Mouse (Mus musculus) hindbrain, embryonic 13.5 days (tissue): ENCODE data around the gene Ctsf. TPM values are rescaled to one million over a fixed set of nuclear protein-coding genes. Genes with fewer than 3 reads are reported as not detected.

ENCODE experiments used
- ATAC-seq: fragments of 200-750 bp; cut with Nextera tagmentation; 2 replicates; pipeline ENCODE4 v1.8.0; 2017; ENCODE audit warnings: moderate TSS enrichment; ENCODE audit not compliant: low FRiP score
- H3K27ac ChIP-seq: fragments of 300-500 bp; sonication (generic); 2 replicates; pipeline ENCODE4 v1.5.1; 2015; ENCODE audit warnings: inconsistent platforms, mild to moderate bottlenecking, moderate library complexity
- H3K27me3 ChIP-seq: fragments of 300-500 bp; sonication (generic); 2 replicates; pipeline ENCODE4 v1.6.1; 2015; ENCODE audit warnings: mild to moderate bottlenecking, inconsistent platforms
- H3K36me3 ChIP-seq: fragments of 300-500 bp; sonication (generic); 2 replicates; pipeline ENCODE4 v1.6.1; 2015; ENCODE audit warnings: mild to moderate bottlenecking, inconsistent platforms
- H3K4me1 ChIP-seq: fragments of 300-500 bp; sonication (generic); replicated peaks from 2 replicates; pipeline ENCODE4 v1.6.1; 2015; ENCODE audit warnings: inconsistent platforms
- H3K4me2 ChIP-seq: fragments of 300-500 bp; sonication (generic); 2 replicates; pipeline ENCODE4 v1.6.1; 2015; ENCODE audit warnings: inconsistent platforms, mild to moderate bottlenecking, moderate library complexity
- H3K4me3 ChIP-seq: fragments of 300-500 bp; sonication (generic); 2 replicates; pipeline ENCODE4 v1.5.1; 2015; ENCODE audit warnings: mild to moderate bottlenecking, inconsistent platforms
- H3K9ac ChIP-seq: fragments of 300-500 bp; sonication (generic); 2 replicates; pipeline ENCODE4 v1.6.1; 2015; ENCODE audit warnings: mild to moderate bottlenecking, inconsistent platforms
- H3K9me3 ChIP-seq: fragments of 300-500 bp; sonication (generic); 2 replicates; pipeline ENCODE4 v1.6.1; 2016; ENCODE audit warnings: inconsistent platforms
- WGBS: fragments of 180-500 bp; shearing (Covaris S2); methylation state at CpG from one replicate; pipeline ENCODE4 v1.1.7; 2015; 5-methylcytosine and 5-hydroxymethylcytosine counted together
- polyA plus RNA-seq: library from polyadenylated mRNA; unstranded; fragments of >200 nt; fragmentation: Nextera tagmentation; extraction: Ambion mirVana; gene quantifications from 2 replicates; pipeline ENCODE4 v1.2.1, GENCODE M21; 2015

Gene Ctsf
- polyA plus RNA-seq, 1 experiment from 2014 or later, result 67.3 TPM

- Histone ChIP-seq H3K4me3 (no peak overlapping the region), H3K27ac (no peak overlapping the region), H3K27me3 (no peaks in the 10 kb centered on the region), H3K9ac (peak overlapping the region; percentile 35; the same call in 1 of the 2 replicates), H3K4me1 (no peaks in the 10 kb centered on the region), H3K9me3 (no peaks in the 10 kb centered on the region), H3K4me2 (no peak overlapping the region), H3K36me3 (peaks cover 67% of the 10 kb centered on the region)
- no peak for ATAC-seq
- 54% methylated on average over 21 of the region's 21 CpGs for WGBS
Observed at GRCm38 (mm10) chr19:4896780-4897520, 42.0 kb downstream of the Ctsf start.

- WGBS, result 81% methylated on average over 9 of the region's 9 CpGs
Observed at GRCm38 (mm10) chr19:4898972-4899371, 44.0 kb downstream of the Ctsf start.

GRCm38 (mm10) chr19:4899888-4900287 lies 45.0 kb downstream of the Ctsf start:
- Histone ChIP-seq H3K27me3 (no peaks in the 10 kb centered on the region), H3K4me3 (no peak overlapping the region), H3K4me1 (peaks cover under 1% of the 10 kb centered on the region; the same call in 1 of the 2 replicates), H3K4me2 (no peak overlapping the region), H3K27ac (no peak overlapping the region), H3K9me3 (no peaks in the 10 kb centered on the region), H3K9ac (no peak overlapping the region), H3K36me3 (peaks cover 60% of the 10 kb centered on the region)
- whole genome bisulfite sequencing, result 76% methylated on average over 3 of the region's 3 CpGs
- no peak for ATAC-seq

More at GRCm38 (mm10) chr19:4898972-4899371, 44.0 kb downstream of the Ctsf start:
- Histone ChIP-seq H3K27me3 (no peaks in the 10 kb centered on the region), H3K4me3 (no peak overlapping the region), H3K4me1 (no peaks in the 10 kb centered on the region), H3K9ac (no peak overlapping the region; the same call in 1 of the 2 replicates), H3K4me2 (no peak overlapping the region), H3K27ac (no peak overlapping the region), H3K9me3 (no peaks in the 10 kb centered on the region), H3K36me3 (peaks cover 66% of the 10 kb centered on the region)
- ATAC-seq, result no peak

DNA sequence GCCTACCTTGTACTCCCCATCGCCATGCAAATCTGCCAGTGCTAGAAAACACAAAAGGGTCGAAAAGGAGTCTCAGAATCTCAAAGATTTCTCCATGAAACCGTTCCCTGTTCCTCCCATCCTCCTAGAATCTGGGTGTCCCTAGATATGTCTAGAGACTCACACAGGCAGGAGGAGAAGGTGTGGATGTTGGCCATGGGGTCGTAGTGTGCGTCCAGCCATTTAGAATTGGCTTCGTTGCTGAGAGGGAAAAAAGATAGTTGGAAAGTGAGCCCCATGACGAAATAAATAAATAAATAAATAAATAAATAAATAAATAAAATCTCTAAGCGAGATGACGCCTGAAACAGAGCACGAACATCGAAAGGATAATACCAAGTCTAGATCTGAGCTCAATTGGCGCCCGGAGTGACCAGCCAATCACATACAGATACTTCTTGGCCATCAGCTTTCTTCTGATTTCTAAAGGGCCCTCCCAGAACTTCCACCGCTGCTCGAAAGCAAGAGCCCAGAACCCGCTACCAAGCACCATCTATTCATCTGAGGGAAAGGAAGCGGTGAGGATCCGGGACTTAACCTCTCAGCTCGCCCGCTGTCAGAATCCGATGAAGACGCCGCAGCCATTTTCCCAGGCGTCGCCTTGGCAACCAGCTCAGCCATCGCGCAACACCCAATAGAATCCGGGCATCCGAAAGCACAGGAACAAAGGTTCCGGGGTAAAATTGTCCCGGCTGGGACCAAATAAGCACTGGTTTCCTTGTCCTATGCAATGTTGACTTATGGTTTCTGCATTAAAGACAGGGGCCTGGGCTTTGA lies 51.3 kb downstream of the Ctsf start, which contains the start of gene Bbs1:
TSS of gene Bbs1 (minus strand) at position 650 of the 816 bp plus-strand sequence.
- Histone ChIP-seq H3K4me2 (peak within 1 kb of the TSS; percentile 82), H3K4me3 (peak within 1 kb of the TSS; percentile 69), H3K36me3 (peaks cover 61% of the 10 kb centered on the region), H3K4me1 (peaks cover 17% of the 10 kb centered on the region), H3K27me3 (no peaks in the 10 kb centered on the region), H3K9ac (peak within 1 kb of the TSS; percentile 78), H3K27ac (peak within 1 kb of the TSS; percentile 87), H3K9me3 (no peaks in the 10 kb centered on the region)
- 8% methylated on average over 31 of the region's 31 CpGs for WGBS
- ATAC-seq, result peak; percentile 61

- H3K27me3 ChIP-seq, result no peaks in the 10 kb centered on the region
- no peak overlapping the region for H3K4me2 ChIP-seq
- H3K36me3 ChIP-seq, result peaks cover 67% of the 10 kb centered on the region
- ATAC-seq, result 0 out of 2 replicates have a peak, but pooled peaks have one; percentile 19
- H3K27ac ChIP-seq, result no peak overlapping the region
- peaks cover 17% of the 10 kb centered on the region for H3K4me1 ChIP-seq
- 88% methylated on average over 4 of the region's 4 CpGs for WGBS
- no peak overlapping the region for H3K4me3 ChIP-seq
- H3K9me3 ChIP-seq, result no peaks in the 10 kb centered on the region
- H3K9ac ChIP-seq, result no peak overlapping the region
Observed at GRCm38 (mm10) chr19:4908107-4908506, 53.2 kb downstream of the Ctsf start.

- H3K36me3 ChIP-seq, result peaks cover 71% of the 10 kb centered on the region
- H3K9me3 ChIP-seq, result no peaks in the 10 kb centered on the region
- 96% methylated on average over 7 of the region's 7 CpGs for WGBS
- H3K27me3 ChIP-seq, result no peaks in the 10 kb centered on the region
- no peak for ATAC-seq
- H3K27ac ChIP-seq, result no peak overlapping the region
- peaks cover 17% of the 10 kb centered on the region for H3K4me1 ChIP-seq
- H3K4me2 ChIP-seq, result no peak overlapping the region
- no peak overlapping the region for H3K4me3 ChIP-seq
- H3K9ac ChIP-seq, result no peak overlapping the region
Observed at GRCm38 (mm10) chr19:4909376-4909775, 54.4 kb downstream of the Ctsf start.

Other genes with a start within 250 kb of the Ctsf start
- gene Lrfn4, start 239.5 kb upstream of the Ctsf start, polyA plus RNA-seq, result 9.0 and 10.4 TPM in 2 replicates
- gene Rce1, start 229.5 kb upstream of the Ctsf start, polyA plus RNA-seq, result 52.0 and 54.2 TPM in 2 replicates
- 3.8 and 4.3 TPM in 2 replicates for gene Gm960, start 156.5 kb upstream of the Ctsf start, polyA plus RNA-seq
- 30.0 and 33.3 TPM in 2 replicates for gene Sptbn2, start 144.0 kb upstream of the Ctsf start, polyA plus RNA-seq
- 188 and 189 TPM in 2 replicates for gene Rbm4b, start 98.6 kb upstream of the Ctsf start, polyA plus RNA-seq
- gene Rbm4, start 61.2 kb upstream of the Ctsf start, polyA plus RNA-seq, result 97.3 and 97.5 TPM in 2 replicates
- gene Gm21992, start 43.5 kb upstream of the Ctsf start, polyA plus RNA-seq, result 32.3 and 35.3 TPM in 2 replicates
- gene Rbm14, start 43.5 kb upstream of the Ctsf start, polyA plus RNA-seq, result 66.8 and 67.5 TPM in 2 replicates
- gene Ccs, start 15.8 kb upstream of the Ctsf start, polyA plus RNA-seq, result 44.9 and 47.4 TPM in 2 replicates
- gene Ccdc87, start 15.8 kb upstream of the Ctsf start, polyA plus RNA-seq, result 0.43 and 0.49 TPM in 2 replicates
- 1.8 and 2.1 TPM in 2 replicates for gene Actn3, start 22.8 kb downstream of the Ctsf start, polyA plus RNA-seq
- 21.8 and 22.0 TPM in 2 replicates for gene Zdhhc24, start 23.5 kb downstream of the Ctsf start, polyA plus RNA-seq
- 9.6 and 10.7 TPM in 2 replicates for gene Bbs1, start 51.5 kb downstream of the Ctsf start, polyA plus RNA-seq
- 124 and 132 TPM in 2 replicates for gene Dpp3, start 73.2 kb downstream of the Ctsf start, polyA plus RNA-seq
- 10.8 and 10.9 TPM in 2 replicates for gene Peli3, start 88.0 kb downstream of the Ctsf start, polyA plus RNA-seq
- 105 and 115 TPM in 2 replicates for gene Mrpl11, start 107.0 kb downstream of the Ctsf start, polyA plus RNA-seq
- gene Npas4, start 135.2 kb downstream of the Ctsf start, polyA plus RNA-seq, result 0.34 and 0.39 TPM in 2 replicates
- gene Slc29a2, start 168.7 kb downstream of the Ctsf start, polyA plus RNA-seq, result 10.4 and 11.3 TPM in 2 replicates
- 61.2 and 66.0 TPM in 2 replicates for gene B4gat1, start 183.7 kb downstream of the Ctsf start, polyA plus RNA-seq
- 3.9 and 5.9 TPM in 2 replicates for gene AC124502.3, start 183.8 kb downstream of the Ctsf start, polyA plus RNA-seq
- 46.0 and 48.2 TPM in 2 replicates for gene Brms1, start 186.2 kb downstream of the Ctsf start, polyA plus RNA-seq
- gene Rin1, start 195.4 kb downstream of the Ctsf start, polyA plus RNA-seq, result 1.1 and 1.5 TPM in 2 replicates
- gene Cd248, start 212.9 kb downstream of the Ctsf start, polyA plus RNA-seq, result 19.1 and 20.4 TPM in 2 replicates
- 6.2 and 8.4 TPM in 2 replicates for gene Tmem151a, start 230.4 kb downstream of the Ctsf start, polyA plus RNA-seq
- 57.6 and 58.2 TPM in 2 replicates for gene Yif1a, start 233.4 kb downstream of the Ctsf start, polyA plus RNA-seq
- gene Cnih2, start 243.4 kb downstream of the Ctsf start, polyA plus RNA-seq, result 333 TPM in 2 replicates